Mouse (Mus musculus) embryonic fibroblast, embryonic 13.5 days (primary cell): ENCODE measurements around the gene Cacna1d.

Experiments used
- CTCF ChIP-seq: IDR thresholded peaks from 2 replicates; pipeline ENCODE4 v1.5.1; 2011; ENCODE audit warnings: mild to moderate bottlenecking, control low read depth, low read length, moderate library complexity, borderline replicate concordance; ENCODE audit not compliant: insufficient read depth
- POLR2A ChIP-seq: IDR thresholded peaks from 2 replicates; pipeline ENCODE4 v1.6.1; 2011; ENCODE audit warnings: low read depth, mild to moderate bottlenecking, control low read depth, low read length, moderate library complexity

GRCm38 (mm10) chr14:30372878-30373277, 118.4 kb downstream of the Cacna1d start:
- TF ChIP-seq POLR2A = no peak
- TF ChIP-seq CTCF = no peak
